Mouse (Mus musculus) bone marrow, adult 2 months (tissue): ENCODE measurements around the gene Dhx37. TPM values are rescaled to one million over a fixed set of nuclear protein-coding genes. Genes with fewer than 3 reads are reported as not detected.
"Not testable (repeated sequence)": the region's sequence is repeated elsewhere in the genome, so short reads cannot be mapped to it uniquely, and the experiment has no call there.

Experiments used
- H3K27ac ChIP-seq: fragments of 200-500 bp; 2 replicates; pipeline ENCODE4 v1.5.1; 2012; ENCODE audit warnings: low read depth, mild to moderate bottlenecking, control low read depth, inconsistent platforms, low read length; ENCODE audit not compliant: control insufficient read depth, poor library complexity, insufficient read depth
- H3K4me1 ChIP-seq: fragments of 200-500 bp; 2 replicates; pipeline ENCODE4 v1.6.1; 2011; ENCODE audit warnings: low read length; ENCODE audit not compliant: control insufficient read depth, insufficient read depth
- H3K4me3 ChIP-seq: fragments of 200-500 bp; replicated peaks from 2 replicates; pipeline ENCODE3; 2011; ENCODE audit warnings: mild to moderate bottlenecking, low read depth, low read length, control low read depth; ENCODE audit not compliant: control insufficient read depth
- CTCF ChIP-seq: fragments of 200-500 bp; IDR thresholded peaks from 2 replicates; pipeline ENCODE4 v1.5.1; 2011; ENCODE audit warnings: low read length, control low read depth; ENCODE audit not compliant: control insufficient read depth, insufficient read depth
- POLR2A ChIP-seq: fragments of 200-500 bp; IDR thresholded peaks from 2 replicates; pipeline ENCODE4 v1.6.1; 2011; ENCODE audit warnings: low read depth, mild to moderate bottlenecking, control low read depth, low read length, borderline replicate concordance; ENCODE audit not compliant: control insufficient read depth
- WGBS: fragments of 180-500 bp; shearing (Covaris S2); methylation state at CpG from one replicate; pipeline ENCODE4 v1.1.7; 2018; 5-methylcytosine and 5-hydroxymethylcytosine counted together
- polyA plus RNA-seq: library from polyadenylated mRNA; stranded (reverse); fragments of >200 nt; gene quantifications from 2 replicates; pipeline ENCODE4 v1.2.4, GENCODE M21; 2011; ENCODE audit warnings: low replicate concordance; ENCODE audit not compliant: missing spikeins, insufficient read depth, insufficient read length

The Dhx37 gene
- polyA plus RNA-seq, 1 experiment, result 36.6 TPM

GRCm38 (mm10) chr5:125392618-125392976, 41.3 kb downstream of the Dhx37 start:
- Histone ChIP-seq H3K4me1 (peaks cover 1% of the 10 kb centered on the region; the same call in 1 of the 2 replicates), H3K27ac (peak overlapping the region; percentile 83), H3K4me3 (peak overlapping the region; percentile 40)
- WGBS, result 14% methylated on average over 1 of the region's 1 CpGs
- TF ChIP-seq POLR2A (no peak), CTCF (no peak)

- H3K27ac ChIP-seq, result peak overlapping the region; percentile 81; the same call in 1 of the 2 replicates
- H3K4me3 ChIP-seq, H3K4me1 ChIP-seq: not testable (repeated sequence)
- WGBS, result 81% methylated on average over 4 of the region's 4 CpGs
Observed at GRCm38 (mm10) chr5:125392176-125392575, 41.7 kb downstream of the Dhx37 start.

GRCm38 (mm10) chr5:125391609-125392008, 42.3 kb downstream of the Dhx37 start:
- no peak overlapping the region for H3K4me3 ChIP-seq
- WGBS, result 10% methylated on average over 5 of the region's 5 CpGs
- H3K4me1 ChIP-seq, result peaks cover 1% of the 10 kb centered on the region; the same call in 1 of the 2 replicates
- H3K27ac ChIP-seq, result peak overlapping the region; percentile 81
- TF ChIP-seq CTCF (no peak), POLR2A (no peak)

GRCm38 (mm10) chr5:125390906-125391477, 42.9 kb downstream of the Dhx37 start:
- WGBS, result 69% methylated on average over 3 of the region's 3 CpGs
- no peak overlapping the region; the same call in 1 of the 2 replicates for H3K27ac ChIP-seq
- no peak for TF ChIP-seq POLR2A
- TF ChIP-seq CTCF, result no peak
- H3K4me3 ChIP-seq, result no peak overlapping the region
- peaks cover 1% of the 10 kb centered on the region; the same call in 1 of the 2 replicates for H3K4me1 ChIP-seq

GRCm38 (mm10) chr5:125389579-125390441, 44.1 kb downstream of the Dhx37 start, which contains the start of gene Ubc:
Gene Ubc (minus strand): TSS chr5:125390202.
- Histone ChIP-seq H3K27ac (peak within 1 kb of the TSS; percentile 100), H3K4me3 (peak within 1 kb of the TSS; percentile 83), H3K4me1 (peaks cover 1% of the 10 kb centered on the region; the same call in 1 of the 2 replicates)
- WGBS, result under 1% methylated on average over 68 of the region's 69 CpGs
- TF ChIP-seq CTCF, result no peak
- peak; percentile 99 for TF ChIP-seq POLR2A

- H3K4me3 ChIP-seq, result peak within 1 kb of the TSS; percentile 83
- under 1% methylated on average over 41 of the region's 41 CpGs for WGBS
- TF ChIP-seq CTCF (no peak), POLR2A (no peak; the same call in 1 of the 2 replicates)
- H3K27ac ChIP-seq, result peak within 1 kb of the TSS; percentile 100
- H3K4me1 ChIP-seq, result peaks cover 1% of the 10 kb centered on the region; the same call in 1 of the 2 replicates
Observed at GRCm38 (mm10) chr5:125389131-125389578, 44.8 kb downstream of the Dhx37 start, which contains the start of gene Gm10382. Gene Gm10382 (plus strand): TSS chr5:125389322.

GRCm38 (mm10) chr5:125388358-125389092, 45.4 kb downstream of the Dhx37 start:
- H3K4me1 ChIP-seq, result peaks cover 1% of the 10 kb centered on the region; the same call in 1 of the 2 replicates
- 6% methylated on average over 13 of the region's 13 CpGs for WGBS
- no peak for TF ChIP-seq POLR2A
- no peak for TF ChIP-seq CTCF
- peak overlapping the region; percentile 100 for H3K27ac ChIP-seq
- peak overlapping the region; percentile 83 for H3K4me3 ChIP-seq

- not testable (repeated sequence) for H3K4me3 ChIP-seq, H3K27ac ChIP-seq, H3K4me1 ChIP-seq
- WGBS, result 83% methylated on average over 5 of the region's 6 CpGs
Observed at GRCm38 (mm10) chr5:125387295-125387694, 46.6 kb downstream of the Dhx37 start.
